Mouse (Mus musculus) midbrain, embryonic 10.5 days (tissue): Measurements from ENCODE around the gene Zfp148. TPM values are rescaled to one million over a fixed set of nuclear protein-coding genes. Genes with fewer than 3 reads are reported as not detected.
"Not testable (repeated sequence)": the region's sequence is repeated elsewhere in the genome, so short reads cannot be mapped to it uniquely, and the experiment has no call there.

Experiments
- DNase-seq: peaks from one replicate; pipeline ENCODE4 v3.0.0-alpha.2; 2017; ENCODE audit warnings: low spot score
- H3K27ac ChIP-seq: fragments of 300-500 bp; sonication (generic); replicated peaks from 2 replicates; pipeline ENCODE4 v1.5.1; 2016; ENCODE audit warnings: mild to moderate bottlenecking
- H3K27me3 ChIP-seq: fragments of 300-500 bp; sonication (generic); 2 replicates; pipeline ENCODE4 v1.6.1; 2016; ENCODE audit warnings: low read depth, mild to moderate bottlenecking; ENCODE audit not compliant: poor library complexity, severe bottlenecking
- H3K36me3 ChIP-seq: fragments of 300-500 bp; sonication (generic); 2 replicates; pipeline ENCODE4 v1.6.1; 2016; ENCODE audit warnings: mild to moderate bottlenecking, moderate library complexity
- H3K4me1 ChIP-seq: fragments of 300-500 bp; sonication (generic); 2 replicates; pipeline ENCODE4 v1.6.1; 2016
- H3K4me3 ChIP-seq: fragments of 300-500 bp; sonication (generic); 2 replicates; pipeline ENCODE4 v1.5.1; 2016; ENCODE audit warnings: mild to moderate bottlenecking, moderate library complexity
- H3K9me3 ChIP-seq: fragments of 300-500 bp; sonication (generic); replicated peaks from 2 replicates; pipeline ENCODE4 v1.6.1; 2016; ENCODE audit warnings: mild to moderate bottlenecking
- WGBS: fragments of 180-500 bp; shearing (Covaris S2); methylation state at CpG from one replicate; pipeline ENCODE4 v1.1.7; 2016; 5-methylcytosine and 5-hydroxymethylcytosine counted together
- polyA plus RNA-seq: library from polyadenylated mRNA; unstranded; fragments of >200 nt; fragmentation: Nextera tagmentation; extraction: Ambion mirVana; gene quantifications from 2 replicates; pipeline ENCODE4 v1.2.1, GENCODE M21; 2016

Zfp148 gene
- polyA plus RNA-seq, 1 experiment from 2014 or later = 40.7 TPM

DNA sequence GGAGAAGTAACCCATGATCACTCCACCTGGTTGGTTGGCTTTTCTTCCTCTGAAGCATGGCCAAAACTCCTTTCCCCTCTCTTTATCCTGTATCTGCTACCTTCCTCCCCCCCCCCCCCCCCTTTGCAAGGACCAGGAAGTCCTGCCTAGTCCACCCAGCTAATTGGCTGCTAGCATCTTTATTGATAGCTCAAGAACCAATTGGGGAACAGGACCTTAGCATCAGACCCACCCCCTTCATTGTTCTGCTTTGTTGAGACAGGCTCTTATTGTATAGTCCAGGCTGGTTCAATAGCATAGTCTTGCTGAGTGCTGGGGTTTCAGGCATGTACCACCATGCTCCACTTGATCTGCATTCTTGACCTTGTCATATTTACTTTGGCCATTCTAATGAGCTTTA, 99.3 kb downstream of the Zfp148 start:
- Histone ChIP-seq H3K4me3 (no peak overlapping the region), H3K9me3 (no peaks in the 10 kb centered on the region; the same call in 1 of the 2 replicates), H3K36me3 (peaks cover 85% of the 10 kb centered on the region), H3K4me1 (no peaks in the 10 kb centered on the region), H3K27ac (no peak overlapping the region), H3K27me3 (no peaks in the 10 kb centered on the region)
- DNase-seq = no peak

- Histone ChIP-seq H3K9me3 (no peaks in the 10 kb centered on the region; the same call in 1 of the 2 replicates), H3K36me3 (peaks cover 85% of the 10 kb centered on the region), H3K27ac (no peak overlapping the region), H3K4me1 (no peaks in the 10 kb centered on the region), H3K4me3 (no peak overlapping the region), H3K27me3 (no peaks in the 10 kb centered on the region)
- 91% methylated on average over 2 of the region's 2 CpGs for WGBS
- peak; percentile 28 for DNase-seq
These were observed 100.5 kb downstream of the Zfp148 start for GRCm38 (mm10) chr16:33481148-33481547.

- H3K9me3 ChIP-seq = no peaks in the 10 kb centered on the region; the same call in 1 of the 2 replicates
- H3K4me3 ChIP-seq = no peak overlapping the region
- 93% methylated on average over 3 of the region's 3 CpGs for WGBS
- no peaks in the 10 kb centered on the region for H3K27me3 ChIP-seq
- H3K27ac ChIP-seq = no peak overlapping the region
- peaks cover 73% of the 10 kb centered on the region for H3K36me3 ChIP-seq
- no peaks in the 10 kb centered on the region for H3K4me1 ChIP-seq
- DNase-seq = no peak
These were observed 101.7 kb downstream of the Zfp148 start for GRCm38 (mm10) chr16:33482309-33482708.

GRCm38 (mm10) chr16:33487709-33488108, 107.1 kb downstream of the Zfp148 start:
- DNase-seq = no peak
- H3K4me3 ChIP-seq = no peak overlapping the region
- H3K27ac ChIP-seq = no peak overlapping the region
- no peaks in the 10 kb centered on the region for H3K4me1 ChIP-seq
- no peaks in the 10 kb centered on the region for H3K27me3 ChIP-seq
- peaks cover 69% of the 10 kb centered on the region for H3K36me3 ChIP-seq
- WGBS = 93% methylated on average over 4 of the region's 4 CpGs
- H3K9me3 ChIP-seq = no peaks in the 10 kb centered on the region

GRCm38 (mm10) chr16:33494374-33494773, 113.7 kb downstream of the Zfp148 start:
- Histone ChIP-seq H3K9me3 (no peaks in the 10 kb centered on the region), H3K27ac (no peak overlapping the region), H3K27me3 (no peaks in the 10 kb centered on the region), H3K4me1 (no peaks in the 10 kb centered on the region), H3K4me3 (no peak overlapping the region), H3K36me3 (peaks cover 73% of the 10 kb centered on the region)
- 94% methylated on average over 4 of the region's 4 CpGs for WGBS
- no peak for DNase-seq

- Histone ChIP-seq H3K36me3 (peaks cover 14% of the 10 kb centered on the region), H3K9me3 (no peaks in the 10 kb centered on the region), H3K27ac (no peak overlapping the region), H3K4me3 (no peak overlapping the region), H3K27me3 (no peaks in the 10 kb centered on the region), H3K4me1 (no peaks in the 10 kb centered on the region)
- no peak for DNase-seq
- WGBS = 90% methylated on average over 4 of the region's 4 CpGs
These were observed 127.4 kb downstream of the Zfp148 start for GRCm38 (mm10) chr16:33508082-33508481.

- not testable (repeated sequence) for H3K36me3 ChIP-seq, H3K4me3 ChIP-seq, H3K27me3 ChIP-seq, DNase-seq, H3K4me1 ChIP-seq, H3K27ac ChIP-seq, H3K9me3 ChIP-seq
- 95% methylated on average over 2 of the region's 2 CpGs for WGBS
These were observed 128.6 kb downstream of the Zfp148 start for GRCm38 (mm10) chr16:33509231-33509630.

- not testable (repeated sequence) for H3K4me1 ChIP-seq, H3K9me3 ChIP-seq, H3K36me3 ChIP-seq, H3K27ac ChIP-seq, DNase-seq, H3K4me3 ChIP-seq, H3K27me3 ChIP-seq
- 86% methylated on average over 4 of the region's 4 CpGs for WGBS
These were observed 130.2 kb downstream of the Zfp148 start for GRCm38 (mm10) chr16:33510856-33511255.

GRCm38 (mm10) chr16:33512555-33512954, 131.9 kb downstream of the Zfp148 start:
- no peak overlapping the region for H3K27ac ChIP-seq
- no peak overlapping the region for H3K4me3 ChIP-seq
- H3K4me1 ChIP-seq = peaks cover 14% of the 10 kb centered on the region
- WGBS = 93% methylated on average over 6 of the region's 6 CpGs
- no peak for DNase-seq
- H3K36me3 ChIP-seq = no peaks in the 10 kb centered on the region
- no peaks in the 10 kb centered on the region for H3K9me3 ChIP-seq
- peaks cover 7% of the 10 kb centered on the region for H3K27me3 ChIP-seq

DNA sequence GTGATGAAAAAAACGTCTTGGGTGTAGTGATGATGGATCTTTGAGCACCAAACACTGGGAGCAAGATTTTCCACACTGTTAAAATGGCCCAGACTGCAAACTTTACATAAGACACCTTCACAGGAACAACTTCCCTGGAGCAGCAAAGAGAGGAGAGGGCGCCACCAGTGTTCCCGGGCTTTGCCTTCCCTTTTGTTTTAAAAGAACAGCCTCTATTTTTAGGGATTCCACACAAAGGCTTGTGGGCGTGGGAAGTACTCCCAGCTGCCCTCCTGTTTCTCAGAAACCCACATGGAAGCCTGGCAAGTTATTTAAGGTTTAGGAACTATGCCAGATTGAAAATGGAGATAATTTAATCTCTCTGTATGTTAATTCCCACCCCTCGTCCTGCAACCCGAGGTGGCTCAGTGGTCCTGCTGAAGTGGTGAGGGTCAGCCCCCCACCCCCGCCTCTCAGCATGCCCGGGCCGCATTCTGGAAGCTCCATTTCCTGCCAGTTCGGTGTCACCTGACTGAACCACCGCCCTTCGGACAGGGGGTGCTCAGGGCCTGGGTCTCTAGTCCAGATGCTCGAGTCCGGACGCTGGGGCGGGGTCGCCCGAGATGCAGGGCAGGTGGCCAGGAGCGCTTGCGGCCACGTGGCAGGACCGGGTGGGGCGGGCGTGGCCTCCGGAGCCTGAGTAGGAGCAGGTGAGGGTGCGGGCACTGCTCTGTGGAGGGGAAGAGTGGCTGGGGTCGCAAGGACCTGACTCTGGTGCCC, 136.3 kb downstream of the Zfp148 start, which contains the start of gene Slc12a8:
TSS of gene Slc12a8 (plus strand) at position 522 of the 759 bp plus-strand sequence.
- no peaks in the 10 kb centered on the region for H3K9me3 ChIP-seq
- H3K27ac ChIP-seq = peak within 1 kb of the TSS; percentile 86
- H3K4me3 ChIP-seq = peak within 1 kb of the TSS; percentile 54
- H3K27me3 ChIP-seq = peaks cover 13% of the 10 kb centered on the region
- peaks cover 19% of the 10 kb centered on the region for H3K4me1 ChIP-seq
- H3K36me3 ChIP-seq = no peaks in the 10 kb centered on the region
- WGBS = 5% methylated on average over 27 of the region's 27 CpGs
- DNase-seq = peak; percentile 48

GRCm38 (mm10) chr16:33517627-33518026, 137.0 kb downstream of the Zfp148 start:
- WGBS = 35% methylated on average over 4 of the region's 4 CpGs
- Histone ChIP-seq H3K27ac (peak overlapping the region; percentile 86), H3K4me1 (peaks cover 23% of the 10 kb centered on the region), H3K36me3 (no peaks in the 10 kb centered on the region), H3K4me3 (peak overlapping the region; percentile 54), H3K27me3 (peaks cover 13% of the 10 kb centered on the region), H3K9me3 (no peaks in the 10 kb centered on the region)
- DNase-seq = no peak

DNA sequence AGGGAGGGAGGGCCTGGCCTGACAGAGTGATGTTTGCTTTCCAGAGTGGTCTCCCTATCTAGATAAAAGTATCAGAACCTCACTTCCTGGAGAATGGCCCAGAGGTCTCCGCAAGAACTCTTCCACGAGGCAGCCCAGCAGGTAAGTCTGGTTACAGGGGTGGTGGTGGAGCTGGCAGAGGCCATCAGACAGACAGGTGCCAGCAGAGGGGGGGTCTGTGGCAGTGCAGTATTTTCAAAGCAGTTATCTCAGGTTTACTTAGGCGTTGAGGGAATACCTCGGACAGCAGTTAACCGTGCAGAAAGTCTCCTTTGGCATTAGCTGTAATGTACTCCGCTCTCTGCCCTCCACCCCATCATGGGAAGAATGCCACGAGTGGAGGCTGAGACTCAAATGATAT, 137.6 kb downstream of the Zfp148 start:
- no peak overlapping the region for H3K4me3 ChIP-seq
- peaks cover 13% of the 10 kb centered on the region for H3K27me3 ChIP-seq
- peaks cover 25% of the 10 kb centered on the region for H3K4me1 ChIP-seq
- WGBS = 83% methylated on average over 7 of the region's 7 CpGs
- no peaks in the 10 kb centered on the region for H3K36me3 ChIP-seq
- no peaks in the 10 kb centered on the region for H3K9me3 ChIP-seq
- 0 out of 2 replicates have a peak overlapping the region, but pooled peaks have one; percentile 86 for H3K27ac ChIP-seq
- DNase-seq = no peak

DNA sequence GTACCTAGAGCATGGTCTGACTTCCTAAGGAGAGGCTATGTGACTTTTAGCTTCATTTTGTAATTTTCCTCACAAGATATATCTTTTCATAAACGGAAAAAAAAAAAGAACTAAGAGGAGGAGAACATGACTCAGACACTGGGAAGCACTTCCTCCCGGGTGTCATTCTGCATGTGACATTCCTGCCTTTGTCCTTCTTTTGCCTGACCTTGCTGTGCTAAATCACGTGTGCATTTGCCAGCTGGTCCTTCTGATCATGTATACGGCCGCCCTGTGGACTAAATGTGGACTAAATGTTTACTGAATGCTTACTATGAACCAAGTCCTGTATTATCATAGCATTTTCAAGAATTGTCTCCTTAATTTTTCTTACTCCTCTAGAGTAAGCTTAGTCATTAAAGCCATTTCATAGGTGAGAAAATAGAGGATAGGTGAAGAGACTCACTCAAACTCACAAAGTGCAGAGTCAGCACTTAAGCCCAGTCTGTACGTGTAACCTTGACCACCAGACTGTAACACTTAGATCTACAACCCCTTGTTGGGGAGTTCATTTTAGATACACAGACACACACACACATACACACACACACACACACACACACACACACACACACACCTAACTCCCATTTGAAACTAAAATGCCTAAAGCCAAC, 139.4 kb downstream of the Zfp148 start:
- Histone ChIP-seq H3K27ac (no peak overlapping the region), H3K9me3 (no peaks in the 10 kb centered on the region), H3K36me3 (no peaks in the 10 kb centered on the region), H3K4me1 (peaks cover 30% of the 10 kb centered on the region), H3K4me3 (no peak overlapping the region), H3K27me3 (peaks cover 13% of the 10 kb centered on the region)
- DNase-seq = no peak
- 86% methylated on average over 6 of the region's 6 CpGs for WGBS
